Mouse (Mus musculus) neural tube, embryonic 12.5 days (tissue): Measurements from ENCODE around the gene Anks1b. TPM values are rescaled to one million over a fixed set of nuclear protein-coding genes. Genes with fewer than 3 reads are reported as not detected.
A peak's percentile ranks its signal among the peaks of the same experiment; 100 is the strongest.

Experiments
- ATAC-seq: fragments of 200-750 bp; cut with Nextera tagmentation; 2 replicates; pipeline ENCODE4 v1.8.0; 2017; ENCODE audit warnings: low read depth, mild to moderate bottlenecking, moderate TSS enrichment, moderate library complexity; ENCODE audit not compliant: low FRiP score
- H3K27ac ChIP-seq: fragments of 300-500 bp; sonication (generic); 2 replicates; pipeline ENCODE4 v1.5.1; 2016
- H3K27me3 ChIP-seq: fragments of 300-500 bp; sonication (generic); replicated peaks from 2 replicates; pipeline ENCODE4 v1.6.1; 2016; ENCODE audit warnings: mild to moderate bottlenecking
- H3K36me3 ChIP-seq: fragments of 300-500 bp; sonication (generic); 2 replicates; pipeline ENCODE4 v1.6.1; 2016; ENCODE audit warnings: mild to moderate bottlenecking
- H3K4me1 ChIP-seq: fragments of 300-500 bp; sonication (generic); 2 replicates; pipeline ENCODE4 v1.6.1; 2016
- H3K4me2 ChIP-seq: fragments of 300-500 bp; sonication (generic); replicated peaks from 2 replicates; pipeline ENCODE4 v1.6.1; 2016; ENCODE audit warnings: mild to moderate bottlenecking
- H3K4me3 ChIP-seq: fragments of 300-500 bp; sonication (generic); 2 replicates; pipeline ENCODE4 v1.5.1; 2016
- H3K9ac ChIP-seq: fragments of 300-500 bp; sonication (generic); 2 replicates; pipeline ENCODE4 v1.6.1; 2016; ENCODE audit warnings: mild to moderate bottlenecking
- H3K9me3 ChIP-seq: fragments of 300-500 bp; sonication (generic); 2 replicates; pipeline ENCODE4 v1.6.1; 2016; ENCODE audit warnings: mild to moderate bottlenecking
- WGBS: fragments of 180-500 bp; shearing (Covaris S2); methylation state at CpG from one replicate; pipeline ENCODE4 v1.1.7; 2016; 5-methylcytosine and 5-hydroxymethylcytosine counted together
- polyA plus RNA-seq: library from polyadenylated mRNA; unstranded; fragments of >200 nt; fragmentation: Nextera tagmentation; extraction: Ambion mirVana; gene quantifications from 2 replicates; pipeline ENCODE4 v1.2.1, GENCODE M21; 2016

The Anks1b gene
- polyA plus RNA-seq, 1 experiment from 2014 or later: 25.1 TPM

GRCm38 (mm10) chr10:89872501-89873145 is 686 bp upstream of the Anks1b start:
- under 1% methylated on average over 39 of the region's 56 CpGs for WGBS
- Histone ChIP-seq H3K4me3 (peak overlapping the region; percentile 74), H3K27ac (peak overlapping the region; percentile 76), H3K4me1 (0 out of 2 replicates have a peak, but pooled peaks cover 5% of the 10 kb centered on the region), H3K36me3 (no peaks in the 10 kb centered on the region), H3K9me3 (no peaks in the 10 kb centered on the region), H3K4me2 (peak overlapping the region; percentile 88), H3K9ac (peak overlapping the region; percentile 86), H3K27me3 (no peaks in the 10 kb centered on the region)
- peak; percentile 94 for ATAC-seq

- 6% methylated on average over 8 of the region's 8 CpGs for whole genome bisulfite sequencing
- Histone ChIP-seq H3K4me3 (peak overlapping the region; percentile 74), H3K27ac (no peak overlapping the region)
Measured at GRCm38 (mm10) chr10:89874036-89874435, 727 bp downstream of the Anks1b start.

GRCm38 (mm10) chr10:89883561-89883960 is 10.3 kb downstream of the Anks1b start:
- no peaks in the 10 kb centered on the region for H3K9me3 ChIP-seq
- no peak overlapping the region for H3K4me3 ChIP-seq
- H3K9ac ChIP-seq: no peak overlapping the region
- no peak overlapping the region for H3K4me2 ChIP-seq
- no peaks in the 10 kb centered on the region for H3K36me3 ChIP-seq
- no peak overlapping the region for H3K27ac ChIP-seq
- no peaks in the 10 kb centered on the region for H3K27me3 ChIP-seq
- H3K4me1 ChIP-seq: no peaks in the 10 kb centered on the region
- 90% methylated on average over 8 of the region's 8 CpGs for WGBS
- ATAC-seq: no peak

More at GRCm38 (mm10) chr10:89874036-89874435, 727 bp downstream of the Anks1b start:
- no peaks in the 10 kb centered on the region for H3K9me3 ChIP-seq
- no peak for ATAC-seq
- 0 out of 2 replicates have a peak, but pooled peaks cover 5% of the 10 kb centered on the region for H3K4me1 ChIP-seq
- H3K9ac ChIP-seq: peak overlapping the region; percentile 86; the same call in 1 of the 2 replicates
- no peaks in the 10 kb centered on the region for H3K36me3 ChIP-seq
- no peaks in the 10 kb centered on the region for H3K27me3 ChIP-seq
- peak overlapping the region; percentile 88 for H3K4me2 ChIP-seq

GRCm38 (mm10) chr10:89902720-89903337 is 29.5 kb downstream of the Anks1b start:
- Histone ChIP-seq H3K27ac (no peak overlapping the region), H3K27me3 (no peaks in the 10 kb centered on the region), H3K9me3 (no peaks in the 10 kb centered on the region), H3K9ac (no peak overlapping the region), H3K36me3 (no peaks in the 10 kb centered on the region), H3K4me3 (no peak overlapping the region), H3K4me2 (no peak overlapping the region), H3K4me1 (no peaks in the 10 kb centered on the region)
- 63% methylated on average over 7 of the region's 7 CpGs for WGBS
- ATAC-seq: no peak

- no peak overlapping the region for H3K4me2 ChIP-seq
- WGBS: 83% methylated on average over 4 of the region's 4 CpGs
- H3K27ac ChIP-seq: no peak overlapping the region
- H3K4me1 ChIP-seq: no peaks in the 10 kb centered on the region
- H3K27me3 ChIP-seq: no peaks in the 10 kb centered on the region
- H3K9ac ChIP-seq: no peak overlapping the region
- no peaks in the 10 kb centered on the region for H3K36me3 ChIP-seq
- ATAC-seq: no peak
- H3K9me3 ChIP-seq: no peaks in the 10 kb centered on the region
- H3K4me3 ChIP-seq: no peak overlapping the region
Measured at GRCm38 (mm10) chr10:89911889-89912288, 38.6 kb downstream of the Anks1b start.

- no peak overlapping the region for H3K4me2 ChIP-seq
- H3K27ac ChIP-seq: no peak overlapping the region
- H3K9ac ChIP-seq: no peak overlapping the region
- H3K4me1 ChIP-seq: no peaks in the 10 kb centered on the region
- no peaks in the 10 kb centered on the region for H3K27me3 ChIP-seq
- no peaks in the 10 kb centered on the region for H3K36me3 ChIP-seq
- ATAC-seq: no peak
- no peaks in the 10 kb centered on the region for H3K9me3 ChIP-seq
- no peak overlapping the region for H3K4me3 ChIP-seq
Measured at GRCm38 (mm10) chr10:89913174-89913573, 39.9 kb downstream of the Anks1b start.

GRCm38 (mm10) chr10:89917141-89917540 is 43.8 kb downstream of the Anks1b start:
- WGBS: 94% methylated on average over 1 of the region's 1 CpGs
- no peak overlapping the region for H3K4me2 ChIP-seq
- no peaks in the 10 kb centered on the region for H3K9me3 ChIP-seq
- no peak overlapping the region for H3K9ac ChIP-seq
- no peaks in the 10 kb centered on the region for H3K27me3 ChIP-seq
- ATAC-seq: no peak
- no peaks in the 10 kb centered on the region for H3K4me1 ChIP-seq
- H3K27ac ChIP-seq: no peak overlapping the region
- H3K36me3 ChIP-seq: no peaks in the 10 kb centered on the region
- no peak overlapping the region for H3K4me3 ChIP-seq

GRCm38 (mm10) chr10:89921965-89922364 is 48.7 kb downstream of the Anks1b start:
- no peak overlapping the region for H3K4me3 ChIP-seq
- H3K36me3 ChIP-seq: no peaks in the 10 kb centered on the region
- H3K27me3 ChIP-seq: no peaks in the 10 kb centered on the region
- 0 out of 2 replicates have a peak, but pooled peaks cover 5% of the 10 kb centered on the region for H3K9me3 ChIP-seq
- 85% methylated on average over 4 of the region's 4 CpGs for WGBS
- H3K9ac ChIP-seq: no peak overlapping the region
- ATAC-seq: no peak
- no peak overlapping the region for H3K4me2 ChIP-seq
- no peak overlapping the region for H3K27ac ChIP-seq
- H3K4me1 ChIP-seq: no peaks in the 10 kb centered on the region

GRCm38 (mm10) chr10:89942180-89942579 is 68.9 kb downstream of the Anks1b start:
- Histone ChIP-seq H3K4me2 (no peak overlapping the region), H3K36me3 (no peaks in the 10 kb centered on the region), H3K4me3 (no peak overlapping the region), H3K9me3 (no peaks in the 10 kb centered on the region), H3K9ac (no peak overlapping the region), H3K4me1 (no peaks in the 10 kb centered on the region), H3K27ac (no peak overlapping the region), H3K27me3 (no peaks in the 10 kb centered on the region)
- 87% methylated on average over 4 of the region's 4 CpGs for WGBS
- no peak for ATAC-seq

GRCm38 (mm10) chr10:89946636-89947349 is 73.5 kb downstream of the Anks1b start:
- no peaks in the 10 kb centered on the region for H3K4me1 ChIP-seq
- H3K4me2 ChIP-seq: no peak overlapping the region
- no peaks in the 10 kb centered on the region for H3K36me3 ChIP-seq
- no peak for ATAC-seq
- WGBS: 97% methylated on average over 1 of the region's 1 CpGs
- H3K27ac ChIP-seq: no peak overlapping the region
- no peaks in the 10 kb centered on the region for H3K9me3 ChIP-seq
- no peak overlapping the region for H3K9ac ChIP-seq
- no peak overlapping the region for H3K4me3 ChIP-seq
- H3K27me3 ChIP-seq: no peaks in the 10 kb centered on the region

- Histone ChIP-seq H3K4me2 (no peak overlapping the region), H3K4me3 (no peak overlapping the region), H3K36me3 (no peaks in the 10 kb centered on the region), H3K9me3 (no peaks in the 10 kb centered on the region), H3K9ac (no peak overlapping the region), H3K27ac (no peak overlapping the region), H3K27me3 (no peaks in the 10 kb centered on the region), H3K4me1 (no peaks in the 10 kb centered on the region)
- WGBS: 78% methylated on average over 4 of the region's 4 CpGs
- no peak for ATAC-seq
Measured at GRCm38 (mm10) chr10:89974361-89974760, 101.1 kb downstream of the Anks1b start.

- H3K4me1 ChIP-seq: no peaks in the 10 kb centered on the region
- 74% methylated on average over 3 of the region's 3 CpGs for WGBS
- no peak overlapping the region for H3K27ac ChIP-seq
- H3K36me3 ChIP-seq: no peaks in the 10 kb centered on the region
- no peak overlapping the region for H3K4me2 ChIP-seq
- no peaks in the 10 kb centered on the region for H3K27me3 ChIP-seq
- ATAC-seq: peak; percentile 66
- H3K9ac ChIP-seq: no peak overlapping the region
- H3K4me3 ChIP-seq: no peak overlapping the region
- H3K9me3 ChIP-seq: no peaks in the 10 kb centered on the region
Measured at GRCm38 (mm10) chr10:89975431-89975841, 102.1 kb downstream of the Anks1b start.
